Mouse (Mus musculus) bone marrow macrophage, adult 2 months (primary cell): ENCODE results near the gene Eif4ebp2.

Experiments used
- CTCF ChIP-seq: IDR thresholded peaks from 2 replicates; pipeline ENCODE4 v1.5.1; 2012; ENCODE audit warnings: low read depth, mild to moderate bottlenecking, low read length, moderate library complexity
- POLR2A ChIP-seq: IDR thresholded peaks from 2 replicates; pipeline ENCODE4 v1.6.1; 2012; ENCODE audit warnings: mild to moderate bottlenecking, low read depth, low read length, borderline replicate concordance

DNA sequence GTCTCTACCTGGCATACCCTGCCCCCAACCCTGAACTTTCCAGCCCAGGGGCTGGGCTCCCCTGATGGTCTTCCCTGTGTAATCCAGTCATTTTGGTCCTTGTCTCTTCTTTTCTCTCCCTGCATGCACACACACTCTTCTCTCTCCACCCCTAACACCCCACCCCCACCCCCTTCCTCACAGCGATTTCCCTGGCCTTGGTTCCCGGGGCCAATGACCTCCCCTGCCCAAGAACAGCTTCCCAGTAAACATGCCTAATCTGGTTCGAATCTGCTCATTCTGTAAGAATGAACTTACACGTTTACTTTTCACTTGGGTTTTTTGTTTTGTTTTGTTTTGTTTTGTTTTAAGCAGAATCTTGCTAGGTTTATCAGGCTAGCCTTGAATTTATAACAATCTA lies 42.7 kb downstream of the Eif4ebp2 start:
- TF ChIP-seq POLR2A (no peak), CTCF (no peak)
